Mouse (Mus musculus): Measurements from ENCODE around the gene Zfp729b. TPM values are rescaled to one million over a fixed set of nuclear protein-coding genes. Genes with fewer than 3 reads are reported as not detected.

Gene Zfp729b
- total and polyA plus RNA-seq, 3 experiments, result 0.49 to 3.9 (median 3.5) TPM

GRCm38 (mm10) chr13:67553730-67554129 is 55.8 kb downstream of the Zfp729b start, which contains the start of gene Zfp748:
Gene Zfp748, minus strand, starts transcription at chr13:67553830.
- 81% methylated on average over 4 of the region's 4 CpGs for WGBS

GRCm38 (mm10) chr13:67552505-67553346 is 56.8 kb downstream of the Zfp729b start:
- H3K27me3 ChIP-seq (ENCODE audit: control insufficient read depth, insufficient read depth, low read length), result no peaks in the 10 kb centered on the region
- peak; percentile 63; the same call in 1 of the 2 replicates for TF ChIP-seq EP300 (IDR thresholded peaks at IDR 0.05; ENCODE audit: insufficient read depth, low read depth, low read length)
- no peak for TF ChIP-seq CTCF (IDR thresholded peaks at IDR 0.05)
- TF ChIP-seq POLR2A (IDR thresholded peaks at IDR 0.05; ENCODE audit: insufficient read depth, low read depth, low read length), result peak; percentile 74
- peak overlapping the region; percentile 89 for H3K27ac ChIP-seq
- WGBS, result 1% methylated on average over 44 of the region's 44 CpGs
- peaks cover 1% of the 10 kb centered on the region; the same call in 1 of the 2 replicates for H3K4me1 ChIP-seq (ENCODE audit: control insufficient read depth, insufficient read depth, low read length)
- H3K9ac ChIP-seq (ENCODE audit: low read depth, low read length), result peak overlapping the region; percentile 66
- DNase-seq, result peak; percentile 84 to 91
- H3K79me2 ChIP-seq (replicated peaks; ENCODE audit: control insufficient read depth, insufficient read depth, low read length), result peaks cover 4% of the 10 kb centered on the region; the same call in 1 of the 2 replicates
- H3K36me3 ChIP-seq (ENCODE audit: control insufficient read depth, insufficient read depth, low read length), result peaks cover 3% of the 10 kb centered on the region; the same call in 1 of the 2 replicates
- peak overlapping the region; percentile 81 for H3K4me3 ChIP-seq
- intact Hi-C loops (cut with DNase I), result loop anchor here (2.0 to 5.0 kb wide), 4 partner anchors 26 to 175 kb away; partner anchors contain the start of genes Gm26965, Gm49345, Zfp65 and Zfp729a

More at GRCm38 (mm10) chr13:67553730-67554129, 55.8 kb downstream of the Zfp729b start, which contains the start of gene Zfp748:
- DNase-seq, result no peak
- peak within 1 kb of the TSS; percentile 81 for H3K4me3 ChIP-seq
- intact Hi-C loops (cut with DNase I), result loop anchor here (2.0 to 5.0 kb wide), 4 partner anchors 27 to 174 kb away; partner anchors contain the start of genes Gm26965, Gm49345, Zfp65 and Zfp729a
- no peaks in the 10 kb centered on the region for H3K27me3 ChIP-seq (ENCODE audit: control insufficient read depth, insufficient read depth, low read length)
- H3K9ac ChIP-seq (ENCODE audit: low read depth, low read length), result peak within 1 kb of the TSS; percentile 66
- H3K27ac ChIP-seq, result peak within 1 kb of the TSS; percentile 89
- peaks cover 4% of the 10 kb centered on the region; the same call in 1 of the 2 replicates for H3K79me2 ChIP-seq (replicated peaks; ENCODE audit: control insufficient read depth, insufficient read depth, low read length)
- no peak for TF ChIP-seq CTCF (IDR thresholded peaks at IDR 0.05)
- no peak for TF ChIP-seq POLR2A (IDR thresholded peaks at IDR 0.05; ENCODE audit: insufficient read depth, low read depth, low read length)
- no peak for TF ChIP-seq EP300 (IDR thresholded peaks at IDR 0.05; ENCODE audit: insufficient read depth, low read depth, low read length)
- peaks cover 3% of the 10 kb centered on the region; the same call in 1 of the 2 replicates for H3K36me3 ChIP-seq (ENCODE audit: control insufficient read depth, insufficient read depth, low read length)
- H3K4me1 ChIP-seq (ENCODE audit: control insufficient read depth, insufficient read depth, low read length), result peaks cover 1% of the 10 kb centered on the region; the same call in 1 of the 2 replicates

DNA sequence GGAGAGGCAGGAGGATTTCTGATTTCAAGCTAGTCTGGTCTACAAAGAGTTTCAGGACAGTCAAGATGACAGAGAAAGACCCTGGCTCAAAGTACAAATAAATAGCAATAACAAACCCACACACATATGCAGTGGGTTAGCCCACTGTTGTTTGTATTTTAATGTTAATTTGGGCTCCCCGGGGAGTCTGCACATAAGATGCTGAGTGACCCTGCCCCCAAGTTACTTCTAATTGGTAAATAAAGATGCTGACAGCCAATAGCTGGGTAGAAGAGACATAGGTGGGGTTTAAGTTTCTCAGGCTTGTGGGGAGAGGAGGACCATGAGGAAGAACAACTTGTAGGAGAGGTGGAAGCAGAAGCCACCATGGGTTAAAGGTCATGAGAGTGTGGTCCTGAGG is 63.6 kb downstream of the Zfp729b start:
- H3K4me1 ChIP-seq (ENCODE audit: control insufficient read depth, insufficient read depth, low read length), result no peaks in the 10 kb centered on the region
- H3K4me3 ChIP-seq, result no peak overlapping the region
- TF ChIP-seq EP300 (IDR thresholded peaks at IDR 0.05; ENCODE audit: insufficient read depth, low read depth, low read length) (no peak), CTCF (IDR thresholded peaks at IDR 0.05) (no peak), POLR2A (IDR thresholded peaks at IDR 0.05; ENCODE audit: insufficient read depth, low read depth, low read length) (no peak)
- no peak for DNase-seq
- H3K9ac ChIP-seq (ENCODE audit: low read depth, low read length), result no peak overlapping the region
- WGBS, result 87% methylated on average over 1 of the region's 1 CpGs
- intact Hi-C loops (cut with DNase I), result no loop called here
- 0 out of 2 replicates have a peak, but pooled peaks cover 2% of the 10 kb centered on the region for H3K79me2 ChIP-seq (replicated peaks; ENCODE audit: control insufficient read depth, insufficient read depth, low read length)
- H3K27ac ChIP-seq, result no peak overlapping the region
- peaks cover 9% of the 10 kb centered on the region for H3K36me3 ChIP-seq (ENCODE audit: control insufficient read depth, insufficient read depth, low read length)
- no peaks in the 10 kb centered on the region for H3K27me3 ChIP-seq (ENCODE audit: control insufficient read depth, insufficient read depth, low read length)

Other genes starting within 250 kb of the Zfp729b start
- gene Gm28044, start 249.2 kb downstream of the Zfp729b start, total RNA-seq (2021), result 1 to 10 TPM in 1 of 2 experiments, under 1 TPM in 1; 0.89 to 1.6 TPM
- gene Gm28044, start 249.2 kb downstream of the Zfp729b start, polyA plus RNA-seq (2012; rRNA removed), result 1.1 TPM in 1 of 2 replicates, not detected in the other
- gene Zfp953, start 249.1 kb downstream of the Zfp729b start, total RNA-seq (2021), result 1 to 10 TPM in 1 of 2 experiments, under 1 TPM in 1; 0.86 to 1.0 TPM
- 0.25 and 0.59 TPM in 2 replicates for gene Zfp953, start 249.1 kb downstream of the Zfp729b start, polyA plus RNA-seq (2012; rRNA removed)
- 1 to 10 TPM; 1.4 to 1.7 TPM for gene Gm28041, start 234.0 kb downstream of the Zfp729b start, total RNA-seq (2021)
- 0.56 TPM in 1 of 2 replicates, not detected in the other for gene Gm28041, start 234.0 kb downstream of the Zfp729b start, polyA plus RNA-seq (2012; rRNA removed)
- gene Zfp456, start 233.9 kb downstream of the Zfp729b start, total RNA-seq (2021), result 1 to 10 TPM in 1 of 2 experiments, under 1 TPM in 1; 0.57 to 1.1 TPM
- 0.12 and 0.47 TPM in 2 replicates for gene Zfp456, start 233.9 kb downstream of the Zfp729b start, polyA plus RNA-seq (2012; rRNA removed)
- 1 to 10 TPM; 1.4 to 2.1 TPM for gene Zfp429, start 209.9 kb downstream of the Zfp729b start, total RNA-seq (2021)
- gene Zfp429, start 209.9 kb downstream of the Zfp729b start, polyA plus RNA-seq (2012; rRNA removed), result 0.66 and 3.4 TPM in 2 replicates
- under 1 TPM; 0.13 to 0.52 TPM for gene Zfp459, start 188.3 kb downstream of the Zfp729b start, total RNA-seq (2021)
- 0.12 and 0.14 TPM in 2 replicates for gene Zfp459, start 188.3 kb downstream of the Zfp729b start, polyA plus RNA-seq (2012; rRNA removed)
- gene Zfp874a, start 158.1 kb downstream of the Zfp729b start, total RNA-seq (2021), result 1 to 10 TPM; 8.0 to 9.8 TPM
- 1.9 and 5.3 TPM in 2 replicates for gene Zfp874a, start 158.1 kb downstream of the Zfp729b start, polyA plus RNA-seq (2012; rRNA removed)
- 10 to 100 TPM; 16.7 to 17.4 TPM for gene Zfp874b, start 125.4 kb downstream of the Zfp729b start, total RNA-seq (2021)
- gene Zfp874b, start 125.4 kb downstream of the Zfp729b start, polyA plus RNA-seq (2012; rRNA removed), result 2.5 and 7.9 TPM in 2 replicates
- 1 to 10 TPM; 3.7 to 4.4 TPM for gene Zfp58, start 109.2 kb downstream of the Zfp729b start, total RNA-seq (2021)
- 0.80 and 1.8 TPM in 2 replicates for gene Zfp58, start 109.2 kb downstream of the Zfp729b start, polyA plus RNA-seq (2012; rRNA removed)
- gene Gm26965, start 83.6 kb downstream of the Zfp729b start, total RNA-seq (2021), result not detected
- gene Gm26965, start 83.6 kb downstream of the Zfp729b start, polyA plus RNA-seq (2012; rRNA removed), result not detected in 2 replicates
- 1 to 10 TPM; 8.4 to 8.6 TPM for gene Zfp87, start 83.5 kb downstream of the Zfp729b start, total RNA-seq (2021)
- gene Zfp87, start 83.5 kb downstream of the Zfp729b start, polyA plus RNA-seq (2012; rRNA removed), result 9.2 and 18.7 TPM in 2 replicates
- 1 to 10 TPM; 3.0 to 3.6 TPM for gene Zfp748, start 55.9 kb downstream of the Zfp729b start, total RNA-seq (2021)
- 1.6 TPM in 2 replicates for gene Zfp748, start 55.9 kb downstream of the Zfp729b start, polyA plus RNA-seq (2012; rRNA removed)
- 1 to 10 TPM in 1 of 2 experiments, under 1 TPM in 1; 0.50 to 1.4 TPM for gene Gm49345, start 28.1 kb upstream of the Zfp729b start, total RNA-seq (2021)
- gene Gm49345, start 28.1 kb upstream of the Zfp729b start, polyA plus RNA-seq (2012; rRNA removed), result 0.32 TPM in 1 of 2 replicates, not detected in the other
- 1 to 10 TPM; 2.9 to 4.1 TPM for gene Zfp729a, start 28.1 kb upstream of the Zfp729b start, total RNA-seq (2021)
- gene Zfp729a, start 28.1 kb upstream of the Zfp729b start, polyA plus RNA-seq (2012; rRNA removed), result 0.39 and 2.0 TPM in 2 replicates
- 1 to 10 TPM; 3.5 to 4.0 TPM for gene Zfp738, start 77.4 kb upstream of the Zfp729b start, total RNA-seq (2021)
- gene Zfp738, start 77.4 kb upstream of the Zfp729b start, polyA plus RNA-seq (2012; rRNA removed), result 1.7 and 4.0 TPM in 2 replicates
- gene Zfp65, start 119.5 kb upstream of the Zfp729b start, total RNA-seq (2021), result 1 to 10 TPM; 5.2 to 6.4 TPM
- gene Zfp65, start 119.5 kb upstream of the Zfp729b start, polyA plus RNA-seq (2012; rRNA removed), result 0.59 and 1.1 TPM in 2 replicates
- gene Zfp85, start 145.5 kb upstream of the Zfp729b start, total RNA-seq (2021), result 1 to 10 TPM; 1.7 to 3.0 TPM
- 0.66 and 1.4 TPM in 2 replicates for gene Zfp85, start 145.5 kb upstream of the Zfp729b start, polyA plus RNA-seq (2012; rRNA removed)
- gene Zfp493, start 170.0 kb upstream of the Zfp729b start, total RNA-seq (2021), result 1 to 10 TPM in 1 of 2 experiments, under 1 TPM in 1; 0.84 to 1.1 TPM
- gene Zfp493, start 170.0 kb upstream of the Zfp729b start, polyA plus RNA-seq (2012; rRNA removed), result 0.43 and 0.67 TPM in 2 replicates
- 1 to 10 TPM; 1.5 to 1.6 TPM for gene Zfp273, start 204.0 kb upstream of the Zfp729b start, total RNA-seq (2021)
- 0.37 and 1.4 TPM in 2 replicates for gene Zfp273, start 204.0 kb upstream of the Zfp729b start, polyA plus RNA-seq (2012; rRNA removed)
- 1 to 10 TPM in 1 of 2 experiments, under 1 TPM in 1; 0.73 to 1.2 TPM for gene Gm10037, start 221.4 kb upstream of the Zfp729b start, total RNA-seq (2021)
- gene Gm10037, start 221.4 kb upstream of the Zfp729b start, polyA plus RNA-seq (2012; rRNA removed), result 0.94 TPM in 1 of 2 replicates, not detected in the other

All from heart, adult 2 months (tissue).